Mouse (Mus musculus) midbrain, embryonic 15.5 days (tissue): Measurements from ENCODE around the gene Uchl4. TPM values are rescaled to one million over a fixed set of nuclear protein-coding genes. Genes with fewer than 3 reads are reported as not detected.
A peak's percentile ranks its signal among the peaks of the same experiment; 100 is the strongest.

ENCODE experiments used
- ATAC-seq: fragments of 200-750 bp; cut with Nextera tagmentation; replicated peaks from 2 replicates; pipeline ENCODE4 v1.8.0; 2017; ENCODE audit warnings: moderate TSS enrichment
- H3K27ac ChIP-seq: fragments of 300-500 bp; sonication (generic); 2 replicates; pipeline ENCODE4 v1.5.1; 2015; ENCODE audit warnings: mild to moderate bottlenecking, inconsistent platforms
- H3K27me3 ChIP-seq: fragments of 300-500 bp; sonication (generic); replicated peaks from 2 replicates; pipeline ENCODE4 v1.6.1; 2015; ENCODE audit warnings: inconsistent platforms
- H3K36me3 ChIP-seq: fragments of 300-500 bp; sonication (generic); replicated peaks from 2 replicates; pipeline ENCODE4 v1.6.1; 2015; ENCODE audit warnings: inconsistent platforms
- H3K4me1 ChIP-seq: fragments of 300-500 bp; sonication (generic); 2 replicates; pipeline ENCODE4 v1.6.1; 2015; ENCODE audit warnings: inconsistent platforms
- H3K4me2 ChIP-seq: fragments of 300-500 bp; sonication (generic); 2 replicates; pipeline ENCODE4 v1.6.1; 2015; ENCODE audit warnings: inconsistent platforms, mild to moderate bottlenecking, moderate library complexity
- H3K4me3 ChIP-seq: fragments of 300-500 bp; sonication (generic); 2 replicates; pipeline ENCODE4 v1.5.1; 2015; ENCODE audit warnings: mild to moderate bottlenecking, inconsistent platforms
- H3K9ac ChIP-seq: fragments of 300-500 bp; sonication (generic); 2 replicates; pipeline ENCODE4 v1.6.1; 2015; ENCODE audit warnings: mild to moderate bottlenecking, inconsistent platforms
- H3K9me3 ChIP-seq: fragments of 300-500 bp; sonication (generic); 2 replicates; pipeline ENCODE4 v1.6.1; 2016; ENCODE audit warnings: inconsistent platforms
- WGBS: fragments of 180-500 bp; shearing (Covaris S2); methylation state at CpG from one replicate; pipeline ENCODE4 v1.1.7; 2015; ENCODE audit warnings: mixed read lengths; 5-methylcytosine and 5-hydroxymethylcytosine counted together
- microRNA-seq: library from miRNA; unstranded; fragments of <30 nt; microRNA quantifications from one replicate; pipeline ENCODE4, GENCODE M21; 2016
- polyA plus RNA-seq: library from polyadenylated mRNA; unstranded; fragments of >200 nt; fragmentation: Nextera tagmentation; extraction: Ambion mirVana; gene quantifications from 2 replicates; pipeline ENCODE4 v1.2.1, GENCODE M21; 2015

Gene Uchl4
- polyA plus RNA-seq, 1 experiment from 2014 or later = 2.7 TPM

- 0% methylated on average over 24 of the region's 24 CpGs for WGBS
- peak; percentile 89 for ATAC-seq
These were observed 46.8 kb downstream of the Uchl4 start for GRCm38 (mm10) chr9:64281781-64282178.

DNA sequence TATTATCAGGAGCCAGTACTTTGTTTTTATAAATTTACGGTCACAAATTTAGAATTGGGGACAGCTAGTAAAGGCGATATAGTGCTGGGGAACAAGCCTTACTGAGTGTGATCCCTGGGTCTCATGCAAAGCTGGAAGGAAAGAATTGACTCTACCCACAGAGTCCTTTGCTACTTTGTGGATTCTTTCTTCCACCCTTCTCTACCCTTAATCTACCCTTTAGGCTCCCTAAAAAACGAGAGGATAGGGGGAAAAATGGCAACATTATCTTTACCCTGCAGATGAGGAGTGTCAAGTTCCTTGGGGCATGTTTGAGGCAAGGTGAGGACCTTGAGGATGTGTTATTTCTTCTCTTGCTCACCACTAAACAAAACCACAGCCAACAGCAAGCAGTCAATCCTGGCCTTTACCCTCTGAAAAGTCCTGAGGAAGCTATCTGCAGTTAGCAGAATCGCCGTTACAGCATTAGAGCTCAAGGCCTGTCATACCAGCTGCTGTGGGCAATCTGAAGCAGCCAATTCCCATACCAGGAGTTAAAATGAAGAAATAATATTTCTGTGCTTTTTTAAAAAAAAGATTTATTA lies 47.5 kb downstream of the Uchl4 start:
- ATAC-seq = no peak
- Histone ChIP-seq H3K27me3 (no peaks in the 10 kb centered on the region), H3K4me2 (peak overlapping the region; percentile 78), H3K27ac (no peak overlapping the region), H3K4me3 (peak overlapping the region; percentile 93), H3K36me3 (no peaks in the 10 kb centered on the region), H3K9ac (peak overlapping the region; percentile 99; the same call in 1 of the 2 replicates), H3K9me3 (no peaks in the 10 kb centered on the region), H3K4me1 (peaks cover 10% of the 10 kb centered on the region)
- 71% methylated on average over 5 of the region's 5 CpGs for WGBS

More at GRCm38 (mm10) chr9:64281781-64282178, 46.8 kb downstream of the Uchl4 start:
- peak overlapping the region; percentile 99 for H3K9ac ChIP-seq
- H3K9me3 ChIP-seq = no peaks in the 10 kb centered on the region
- no peaks in the 10 kb centered on the region for H3K36me3 ChIP-seq
- H3K4me2 ChIP-seq = peak overlapping the region; percentile 78
- H3K4me3 ChIP-seq = peak overlapping the region; percentile 93
- H3K4me1 ChIP-seq = peaks cover 10% of the 10 kb centered on the region
- H3K27ac ChIP-seq = peak overlapping the region; percentile 88
- no peaks in the 10 kb centered on the region for H3K27me3 ChIP-seq

Small RNA genes within 50 kb of the gene (microRNA-seq; reads per million reads assigned to microRNA genes)
- not detected for gene Gm24106

Other genes starting within 250 kb of the Uchl4 start
- gene Smad6, start 213.1 kb upstream of the Uchl4 start, polyA plus RNA-seq = 1.5 and 1.9 TPM in 2 replicates
- gene Lctl, start 118.1 kb upstream of the Uchl4 start, polyA plus RNA-seq = not detected in 2 replicates
- gene Zwilch, start 62.1 kb upstream of the Uchl4 start, polyA plus RNA-seq = 4.9 and 5.2 TPM in 2 replicates
- 543 and 555 TPM in 2 replicates for gene Rpl4, start 61.8 kb upstream of the Uchl4 start, polyA plus RNA-seq
- 33.9 and 36.6 TPM in 2 replicates for gene Snapc5, start 55.9 kb upstream of the Uchl4 start, polyA plus RNA-seq
- gene Map2k1, start 18.4 kb downstream of the Uchl4 start, polyA plus RNA-seq = 56.9 and 60.1 TPM in 2 replicates
- gene Tipin, start 46.4 kb downstream of the Uchl4 start, polyA plus RNA-seq = 57.0 and 67.9 TPM in 2 replicates
- 22.8 and 25.5 TPM in 2 replicates for gene Dis3l, start 106.1 kb downstream of the Uchl4 start, polyA plus RNA-seq
- gene Megf11, start 150.4 kb downstream of the Uchl4 start, polyA plus RNA-seq = 20.2 and 22.4 TPM in 2 replicates